Mouse (Mus musculus) heart, postnatal 0 days (tissue): Measurements from ENCODE around the gene Dpm2.

ENCODE experiments used
- CTCF ChIP-seq: IDR thresholded peaks from 2 replicates; pipeline ENCODE4 v1.5.1; 2016; ENCODE audit warnings: antibody characterized with exemption, control low read depth, low read depth
- EP300 ChIP-seq: IDR thresholded peaks from 2 replicates; pipeline ENCODE4 v1.6.1; 2016; ENCODE audit warnings: antibody characterized with exemption, low read depth

DNA sequence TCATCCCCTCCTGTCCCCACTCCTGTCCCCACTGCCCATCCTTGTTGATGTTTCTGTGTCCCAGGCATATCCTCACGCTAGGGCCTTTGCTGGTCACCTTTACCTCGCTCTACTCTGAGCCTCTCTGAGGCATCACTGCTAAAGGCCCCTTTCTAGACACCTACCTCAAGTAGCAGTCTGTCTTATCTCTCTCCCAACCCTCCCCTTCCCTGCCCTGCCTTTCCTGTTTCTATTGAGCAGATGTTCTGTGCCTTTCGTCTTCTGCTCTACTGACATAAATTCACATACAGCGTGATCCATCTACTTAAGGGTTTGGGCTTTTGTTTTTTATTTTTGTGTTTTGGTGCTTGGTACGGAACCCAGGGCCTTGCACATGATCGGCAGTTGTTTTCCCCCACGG lies 14.6 kb upstream of the Dpm2 start:
- TF ChIP-seq CTCF (no peak), EP300 (no peak)
